Mouse (Mus musculus) testis, adult 2 months (tissue): ENCODE measurements at regions not wholly inside any gene's neighbourhood (a gene's known extent, or its start where the extent isn't known, plus 50 kb on each side); places are given as distances from the start of the nearest gene placed in this dataset.

Source experiments
- CTCF ChIP-seq: fragments of 200-500 bp; IDR thresholded peaks from 2 replicates; pipeline ENCODE4 v1.5.1; 2012; ENCODE audit warnings: low read depth, mild to moderate bottlenecking, inconsistent platforms, low read length, moderate library complexity; ENCODE audit not compliant: control insufficient read depth, insufficient read depth, insufficient replicate concordance
- POLR2A ChIP-seq: fragments of 200-500 bp; IDR thresholded peaks from 2 replicates; pipeline ENCODE4 v1.6.1; 2012; ENCODE audit warnings: low read depth, mild to moderate bottlenecking, inconsistent platforms, low read length, moderate library complexity; ENCODE audit not compliant: control insufficient read depth

- TF ChIP-seq CTCF (no peak), POLR2A (no peak)
Observed at GRCm38 (mm10) chr1:42362438-42362837, 333.1 kb upstream of the Pou3f3 start.
